Mouse (Mus musculus) stomach, postnatal 0 days (tissue): ENCODE measurements around the gene P2ry6. TPM values are rescaled to one million over a fixed set of nuclear protein-coding genes. Genes with fewer than 3 reads are reported as not detected.

Source experiments
- ATAC-seq: fragments of 200-750 bp; cut with Nextera tagmentation; 2 replicates; pipeline ENCODE4 v1.8.0; 2017; ENCODE audit not compliant: low FRiP score, low TSS enrichment
- DNase-seq: peaks from one replicate; pipeline ENCODE4 v3.0.0-alpha.2; 2016; ENCODE audit warnings: low spot score
- H3K27ac ChIP-seq: fragments of 300-500 bp; sonication (generic); replicated peaks from 2 replicates; pipeline ENCODE4 v1.5.1; 2014; ENCODE audit warnings: mild to moderate bottlenecking, control low read depth
- H3K27me3 ChIP-seq: fragments of 300-500 bp; sonication (generic); 2 replicates; pipeline ENCODE4 v1.6.1; 2014; ENCODE audit warnings: low read length; ENCODE audit not compliant: control insufficient read depth, insufficient read depth
- H3K36me3 ChIP-seq: fragments of 300-500 bp; sonication (generic); 2 replicates; pipeline ENCODE4 v1.6.1; 2014; ENCODE audit warnings: low read length, mixed read lengths; ENCODE audit not compliant: control insufficient read depth, insufficient read depth
- H3K4me1 ChIP-seq: fragments of 300-500 bp; sonication (generic); replicated peaks from 2 replicates; pipeline ENCODE4 v1.6.1; 2014; ENCODE audit warnings: antibody characterized with exemption; ENCODE audit not compliant: control insufficient read depth, insufficient read depth
- H3K4me2 ChIP-seq: fragments of 300-500 bp; sonication (generic); replicated peaks from 2 replicates; pipeline ENCODE4 v1.6.1; 2014; ENCODE audit warnings: low read depth, mild to moderate bottlenecking, control low read depth, moderate library complexity
- H3K4me3 ChIP-seq: fragments of 300-500 bp; sonication (generic); 2 replicates; pipeline ENCODE4 v1.5.1; 2014; ENCODE audit warnings: low read depth, low read length, control low read depth
- H3K9ac ChIP-seq: fragments of 300-500 bp; sonication (generic); 2 replicates; pipeline ENCODE4 v1.6.1; 2014; ENCODE audit warnings: mild to moderate bottlenecking, low read length, control low read depth, mixed read lengths
- H3K9me3 ChIP-seq: fragments of 300-500 bp; sonication (generic); 2 replicates; pipeline ENCODE4 v1.6.1; 2016; ENCODE audit warnings: low read length; ENCODE audit not compliant: control insufficient read depth
- CTCF ChIP-seq: IDR thresholded peaks from 2 replicates; pipeline ENCODE4 v1.5.1; 2016; ENCODE audit warnings: antibody characterized with exemption, low read depth, mild to moderate bottlenecking, moderate library complexity
- EP300 ChIP-seq: optimal IDR thresholded peaks from 2 replicates; pipeline ENCODE3; 2016; ENCODE audit warnings: antibody characterized with exemption
- WGBS: fragments of 180-500 bp; shearing (Covaris S2); extraction: QIAGEN DNeasy Blood & Tissue Kit; methylation state at CpG from one replicate; pipeline ENCODE4 v1.1.7; 2014; 5-methylcytosine and 5-hydroxymethylcytosine counted together
- polyA plus RNA-seq: library from polyadenylated mRNA; unstranded; fragments of >200 nt; fragmentation: Nextera tagmentation; extraction: Ambion mirVana; gene quantifications from 2 replicates; pipeline ENCODE4 v1.2.1, GENCODE M21; 2015

P2ry6 gene
- 6.1 and 6.4 TPM in 2 replicates for polyA plus RNA-seq

GRCm38 (mm10) chr7:100974135-100974903 lies at the start of gene P2ry6:
Gene P2ry6 (minus strand): TSS chr7:100974649.
- no peak for TF ChIP-seq EP300
- TF ChIP-seq CTCF, result no peak
- H3K27me3 ChIP-seq, result no peaks in the 10 kb centered on the region
- ATAC-seq (peak; percentile 66), DNase-seq (peak; percentile 64)
- H3K9ac ChIP-seq, result peak within 1 kb of the TSS; percentile 18; the same call in 1 of the 2 replicates
- H3K4me2 ChIP-seq, result peak within 1 kb of the TSS; percentile 58
- H3K27ac ChIP-seq, result no peak within 1 kb of the TSS
- 6% methylated on average over 36 of the region's 36 CpGs for WGBS
- no peaks in the 10 kb centered on the region for H3K36me3 ChIP-seq
- H3K9me3 ChIP-seq, result no peaks in the 10 kb centered on the region
- H3K4me1 ChIP-seq, result peaks cover 9% of the 10 kb centered on the region
- peak within 1 kb of the TSS; percentile 31 for H3K4me3 ChIP-seq

GRCm38 (mm10) chr7:101017492-101017891 lies 43.0 kb upstream of the P2ry6 start:
- DNase-seq, result no peak
- Histone ChIP-seq H3K4me1 (no peaks in the 10 kb centered on the region), H3K27me3 (no peaks in the 10 kb centered on the region; the same call in 1 of the 2 replicates), H3K36me3 (no peaks in the 10 kb centered on the region), H3K27ac (no peak overlapping the region), H3K4me3 (no peak overlapping the region), H3K4me2 (no peak overlapping the region), H3K9ac (no peak overlapping the region), H3K9me3 (no peaks in the 10 kb centered on the region)
- ATAC-seq, result no peak
- no peak for TF ChIP-seq CTCF
- no peak for TF ChIP-seq EP300
- 49% methylated on average over 6 of the region's 6 CpGs for WGBS

DNA sequence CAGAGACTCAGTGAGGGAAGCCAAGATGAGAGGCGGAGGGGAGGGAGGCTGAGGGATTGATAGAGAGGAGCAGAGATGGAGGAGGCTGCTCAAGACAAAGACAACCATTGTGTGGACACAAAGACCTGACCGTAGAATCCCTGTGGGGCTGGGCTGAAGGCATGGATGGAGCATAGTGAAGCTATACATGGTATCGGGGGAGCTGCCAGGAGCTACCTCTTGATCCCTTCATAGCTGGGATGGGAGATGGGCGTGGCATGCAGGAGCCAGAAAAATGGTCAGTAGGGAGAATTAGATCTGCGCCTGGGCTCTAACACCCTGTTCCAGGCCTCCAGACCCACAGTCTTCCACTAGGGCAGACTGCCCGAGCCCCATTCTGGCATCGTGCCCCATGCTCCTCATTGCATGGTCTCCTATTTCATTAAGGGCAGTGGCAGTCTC lies 42.6 kb upstream of the P2ry6 start:
- DNase-seq (no peak), ATAC-seq (peak; percentile 35; the same call in 1 of the 2 replicates)
- Histone ChIP-seq H3K4me3 (no peak overlapping the region), H3K4me2 (no peak overlapping the region), H3K27ac (no peak overlapping the region), H3K36me3 (no peaks in the 10 kb centered on the region), H3K9me3 (no peaks in the 10 kb centered on the region), H3K9ac (no peak overlapping the region), H3K27me3 (peaks cover 3% of the 10 kb centered on the region; the same call in 1 of the 2 replicates), H3K4me1 (no peaks in the 10 kb centered on the region)
- WGBS, result 72% methylated on average over 7 of the region's 7 CpGs
- TF ChIP-seq EP300 (no peak), CTCF (no peak)

DNA sequence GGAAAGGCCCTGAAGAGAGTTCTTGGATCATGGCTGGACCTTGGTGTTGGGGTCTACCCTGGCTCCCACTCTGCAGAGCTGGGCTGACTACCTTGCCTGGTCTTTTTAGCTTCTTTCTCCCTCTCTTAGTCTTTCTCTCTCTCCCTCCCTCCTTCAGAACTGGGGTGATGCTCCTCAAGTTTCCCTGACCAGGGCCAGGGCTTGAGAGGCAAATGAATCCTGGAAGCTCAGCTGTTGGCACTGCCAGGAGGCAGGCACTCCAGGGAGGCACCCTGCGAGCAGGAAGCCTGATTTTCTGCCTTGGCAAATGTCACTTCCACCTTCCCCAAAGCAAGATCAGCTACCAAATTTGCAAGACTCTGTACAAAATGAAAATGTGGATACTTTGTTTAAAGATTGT lies 40.5 kb upstream of the P2ry6 start:
- no peak overlapping the region for H3K27ac ChIP-seq
- H3K36me3 ChIP-seq, result no peaks in the 10 kb centered on the region
- no peaks in the 10 kb centered on the region for H3K4me1 ChIP-seq
- H3K4me3 ChIP-seq, result no peak overlapping the region
- ATAC-seq, result no peak
- peaks cover 3% of the 10 kb centered on the region; the same call in 1 of the 2 replicates for H3K27me3 ChIP-seq
- no peaks in the 10 kb centered on the region for H3K9me3 ChIP-seq
- WGBS, result 75% methylated on average over 1 of the region's 1 CpGs
- TF ChIP-seq CTCF, result no peak
- no peak for TF ChIP-seq EP300
- H3K9ac ChIP-seq, result no peak overlapping the region
- H3K4me2 ChIP-seq, result no peak overlapping the region
- no peak for DNase-seq

- H3K27ac ChIP-seq, result no peak overlapping the region
- no peak for TF ChIP-seq CTCF
- TF ChIP-seq EP300, result no peak
- H3K4me3 ChIP-seq, result no peak overlapping the region
- no peaks in the 10 kb centered on the region for H3K36me3 ChIP-seq
- H3K9me3 ChIP-seq, result no peaks in the 10 kb centered on the region
- no peak overlapping the region for H3K4me2 ChIP-seq
- H3K4me1 ChIP-seq, result no peaks in the 10 kb centered on the region
- ATAC-seq, result no peak
- no peak for DNase-seq
- peaks cover 3% of the 10 kb centered on the region; the same call in 1 of the 2 replicates for H3K27me3 ChIP-seq
- no peak overlapping the region for H3K9ac ChIP-seq
- 57% methylated on average over 9 of the region's 9 CpGs for WGBS
These were observed 39.6 kb upstream of the P2ry6 start for GRCm38 (mm10) chr7:101014041-101014440.

DNA sequence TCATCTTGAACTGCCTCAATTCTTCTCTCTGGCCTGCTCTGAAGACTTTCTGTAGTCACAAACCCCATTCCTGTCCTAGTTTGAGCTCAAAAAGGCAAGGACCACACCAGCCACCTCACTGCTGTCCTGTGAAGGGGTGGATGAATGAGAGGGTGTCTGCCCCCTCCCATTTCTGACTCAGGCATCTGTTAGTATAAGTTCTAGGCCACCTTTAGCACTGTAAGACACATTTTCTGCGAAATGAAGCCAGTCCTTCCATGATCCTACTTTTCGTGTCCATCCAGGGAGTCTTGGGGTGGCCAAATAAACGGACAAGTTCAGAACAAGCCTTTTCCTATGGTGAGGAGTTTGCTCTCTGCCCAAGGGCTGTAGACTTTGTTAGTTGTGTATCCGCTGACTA lies 38.1 kb upstream of the P2ry6 start, which contains the start of gene P2ry2:
P2ry2 (minus strand) TSS at position 326 of the 400 bp plus-strand sequence.
- Histone ChIP-seq H3K27ac (peak within 1 kb of the TSS; percentile 30; the same call in 1 of the 2 replicates), H3K36me3 (no peaks in the 10 kb centered on the region), H3K9me3 (no peaks in the 10 kb centered on the region), H3K27me3 (peaks cover 3% of the 10 kb centered on the region; the same call in 1 of the 2 replicates), H3K4me3 (peak within 1 kb of the TSS; percentile 51), H3K4me1 (no peaks in the 10 kb centered on the region), H3K9ac (peak within 1 kb of the TSS; percentile 54), H3K4me2 (peak within 1 kb of the TSS; percentile 96)
- 83% methylated on average over 4 of the region's 4 CpGs for WGBS
- ATAC-seq, result no peak
- DNase-seq, result no peak
- TF ChIP-seq CTCF (no peak), EP300 (no peak)
